Mouse (Mus musculus): Measurements from ENCODE around the gene Acnat2. TPM values are rescaled to one million over a fixed set of nuclear protein-coding genes. Genes with fewer than 3 reads are reported as not detected.
"Not testable (repeated sequence)": the region's sequence is repeated elsewhere in the genome, so short reads cannot be mapped to it uniquely, and the experiment has no call there.

The Acnat2 gene
- not detected for total RNA-seq (2021)
- long read RNA-seq, experiment 1 = 0 reads
- long read RNA-seq, experiment 2 = 0 reads

GRCm38 (mm10) chr4:49407957-49408356 is at the start of gene Acnat2:
Acnat2 (minus strand) TSS chr4:49408151.
- not testable (repeated sequence) for DNase-seq

GRCm38 (mm10) chr4:49456171-49456570 is 48.2 kb upstream of the Acnat2 start:
- no peak for DNase-seq

DNA sequence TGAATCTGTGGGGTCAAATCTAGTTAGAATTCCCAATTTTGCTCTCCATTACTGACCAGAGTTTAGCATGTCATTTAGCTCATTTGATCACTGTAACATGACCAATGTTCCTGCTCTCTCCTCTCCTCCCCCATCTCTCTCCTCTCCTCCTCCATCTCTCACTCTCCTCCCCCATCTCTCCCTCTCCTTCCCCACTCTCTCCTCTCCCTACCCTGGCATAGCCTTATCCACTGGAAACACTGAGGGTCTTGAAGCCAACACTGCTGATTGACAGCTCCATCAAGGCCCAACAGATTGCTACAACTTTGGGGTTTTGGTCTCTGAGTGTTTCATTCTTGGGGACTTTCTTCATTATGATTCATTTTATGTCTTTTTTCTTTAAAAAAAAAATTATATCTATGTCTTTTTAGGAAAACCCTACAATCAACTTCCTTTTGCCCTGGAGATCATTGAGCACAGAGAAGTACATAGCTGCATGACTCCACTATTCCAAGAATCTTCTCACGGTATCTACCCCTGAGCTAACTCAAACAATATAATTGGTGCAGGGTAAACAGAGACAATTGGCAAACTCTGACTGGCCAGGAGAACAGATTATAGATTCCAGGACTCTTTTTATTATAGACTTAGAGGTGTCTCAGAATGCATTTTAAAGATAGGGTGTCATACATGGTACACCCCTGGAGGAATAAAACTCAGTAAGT is 44.0 kb upstream of the Acnat2 start:
- no peak for DNase-seq

DNA sequence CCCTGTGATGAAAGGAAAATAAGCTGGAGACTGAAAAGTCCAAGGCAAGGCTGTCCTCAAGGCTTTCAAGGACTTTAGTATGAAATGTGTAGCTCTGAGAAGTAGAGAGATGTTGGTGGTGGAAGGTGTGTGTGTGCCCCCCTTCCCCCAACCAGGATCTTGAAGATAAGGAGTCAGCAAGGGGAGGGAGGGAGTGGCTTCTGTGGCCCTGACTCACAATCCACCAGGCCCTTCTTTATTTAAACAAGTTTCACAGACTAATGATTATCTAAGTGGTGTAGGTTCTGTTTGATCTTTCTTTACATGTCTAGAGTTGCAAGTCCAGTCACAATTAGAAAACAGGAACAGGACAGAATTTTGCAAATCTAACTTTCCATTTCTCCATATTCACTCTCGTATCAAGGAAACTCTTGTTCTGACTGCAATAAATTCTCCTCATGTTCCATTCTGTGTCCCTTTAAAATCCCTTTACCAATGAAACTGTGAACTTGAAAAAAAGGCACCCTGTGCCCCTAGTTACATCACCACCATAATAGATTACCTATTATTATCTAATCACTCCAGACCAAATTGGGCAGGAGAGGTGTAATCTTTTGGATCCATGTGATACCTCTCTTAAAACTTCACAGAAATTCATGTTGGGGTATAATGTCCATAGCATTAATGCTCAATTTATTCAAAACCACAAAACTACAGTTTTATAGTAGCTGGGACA is 43.3 kb upstream of the Acnat2 start:
- not testable (repeated sequence) for DNase-seq

GRCm38 (mm10) chr4:49436968-49437367 is 29.0 kb upstream of the Acnat2 start:
- not testable (repeated sequence) for DNase-seq

DNA sequence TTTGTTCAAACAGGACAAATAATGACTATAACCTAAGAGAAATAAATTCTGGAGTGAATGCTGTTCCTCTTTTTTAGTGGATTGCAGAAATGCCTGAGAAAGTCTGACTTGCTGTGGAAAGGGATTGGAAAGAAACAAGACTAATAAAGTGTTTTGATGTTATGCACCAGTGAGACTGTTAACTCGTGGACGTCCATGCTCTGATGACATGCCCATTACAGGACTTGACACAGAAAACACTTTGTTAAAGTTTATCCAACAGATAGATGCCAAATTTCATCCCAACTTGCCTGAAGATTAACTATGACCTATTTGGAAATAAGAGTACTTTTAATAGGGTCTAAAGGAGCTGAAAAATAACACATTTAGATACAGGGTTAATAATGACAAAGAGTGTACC is 2.2 kb upstream of the Acnat2 start:
- not testable (repeated sequence) for DNase-seq

GRCm38 (mm10) chr4:49386873-49387272 is 21.1 kb downstream of the Acnat2 start:
- no peak for DNase-seq

GRCm38 (mm10) chr4:49383576-49384318 is 24.2 kb downstream of the Acnat2 start:
- DNase-seq = not testable (repeated sequence)

GRCm38 (mm10) chr4:49368046-49368445 is 39.9 kb downstream of the Acnat2 start:
- DNase-seq = not testable (repeated sequence)

- DNase-seq = no peak
These were observed 50.9 kb downstream of the Acnat2 start for GRCm38 (mm10) chr4:49357097-49357496.

DNA sequence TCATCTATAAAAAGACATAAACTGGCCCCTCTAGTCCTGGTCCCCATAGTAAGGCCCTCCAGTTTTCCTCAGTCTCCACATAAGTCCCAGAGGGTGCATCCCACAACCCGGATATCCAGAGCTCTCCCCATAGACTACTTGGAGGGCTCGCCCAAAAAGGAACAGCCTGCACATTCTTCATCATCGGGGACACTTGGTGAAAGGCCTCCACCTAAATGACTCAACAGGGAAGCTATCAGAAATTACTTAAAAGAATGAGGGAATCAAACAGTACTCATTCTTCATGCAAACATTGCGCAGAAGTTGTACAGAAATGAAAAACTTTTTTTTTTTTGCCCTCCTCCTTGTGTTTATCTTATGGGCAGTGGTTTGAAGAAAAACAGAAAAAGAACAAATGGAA is 57.5 kb downstream of the Acnat2 start:
- DNase-seq = no peak

GRCm38 (mm10) chr4:49348677-49349076 is 59.3 kb downstream of the Acnat2 start:
- DNase-seq = no peak

- DNase-seq = not testable (repeated sequence)
These were observed 60.0 kb downstream of the Acnat2 start for GRCm38 (mm10) chr4:49348001-49348400.

- not testable (repeated sequence) for DNase-seq
These were observed 67.9 kb downstream of the Acnat2 start for GRCm38 (mm10) chr4:49340091-49340490.

DNA sequence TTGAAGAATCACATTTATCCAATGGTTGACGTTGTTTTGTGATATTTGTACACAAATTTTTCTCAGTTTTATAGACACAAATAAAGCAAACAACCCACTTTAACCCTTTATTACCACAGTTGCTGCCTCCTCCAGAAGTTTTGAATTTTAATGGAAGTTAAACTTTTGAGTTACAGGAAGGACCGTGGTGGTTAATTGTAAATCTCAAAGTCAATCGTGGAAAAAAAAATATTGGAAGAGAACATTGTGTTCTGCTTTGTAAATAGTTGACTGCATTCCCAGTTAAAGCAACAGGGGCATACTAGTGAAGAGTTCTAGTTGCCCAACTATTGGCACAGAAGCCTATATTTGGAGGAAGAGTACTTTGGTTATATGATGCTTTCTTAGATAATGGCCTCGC is 70.0 kb downstream of the Acnat2 start:
- DNase-seq = not testable (repeated sequence)

Other genes starting within 250 kb of the Acnat2 start
- gene Acnat1, start 65.8 kb upstream of the Acnat2 start, total RNA-seq (2021) = not detected
- gene Baat, start 98.4 kb upstream of the Acnat2 start, total RNA-seq (2021) = not detected
- 10 to 100 TPM; 51.0 to 53.6 TPM for gene Mrpl50, start 112.9 kb upstream of the Acnat2 start, total RNA-seq (2021)
- gene Zfp189, start 113.0 kb upstream of the Acnat2 start, total RNA-seq (2021) = 1 to 10 TPM; 6.1 to 7.2 TPM
- 10 to 100 TPM in 1 of 2 experiments, 1 to 10 TPM in 1; 9.2 to 11.7 TPM for gene Aldob, start 141.4 kb upstream of the Acnat2 start, total RNA-seq (2021)
- 10 to 100 TPM; 48.3 to 56.5 TPM for gene Tmem246, start 189.7 kb upstream of the Acnat2 start, total RNA-seq (2021)
- 10 to 100 TPM; 35.8 to 36.0 TPM for gene Rnf20, start 223.9 kb upstream of the Acnat2 start, total RNA-seq (2021)

Data from heart, adult 18-20 months (tissue).